Mouse (Mus musculus) small intestine, adult 2 months (tissue): ENCODE data around the gene Atxn7l3b. TPM values are rescaled to one million over a fixed set of nuclear protein-coding genes. Genes with fewer than 3 reads are reported as not detected.

Source experiments
- H3K27ac ChIP-seq: fragments of 200-500 bp; 2 replicates; pipeline ENCODE4 v1.5.1; 2012; ENCODE audit warnings: low read depth, low read length, control low read depth, inconsistent platforms; ENCODE audit not compliant: insufficient read depth
- H3K27me3 ChIP-seq: fragments of 200-500 bp; 2 replicates; pipeline ENCODE4 v1.6.1; 2012; ENCODE audit warnings: mild to moderate bottlenecking, moderate library complexity, low read length, inconsistent platforms; ENCODE audit not compliant: control insufficient read depth, insufficient read depth
- H3K36me3 ChIP-seq: fragments of 200-500 bp; 2 replicates; pipeline ENCODE4 v1.6.1; 2012; ENCODE audit warnings: mild to moderate bottlenecking, low read length, control low read depth, inconsistent platforms; ENCODE audit not compliant: control insufficient read depth, insufficient read depth
- H3K4me1 ChIP-seq: fragments of 200-500 bp; 2 replicates; pipeline ENCODE4 v1.6.1; 2012; ENCODE audit warnings: low read length, inconsistent platforms, mixed read lengths; ENCODE audit not compliant: control insufficient read depth, insufficient read depth, insufficient read length
- H3K4me3 ChIP-seq: fragments of 200-500 bp; 2 replicates; pipeline ENCODE4 v1.5.1; 2012; ENCODE audit warnings: low read depth, mild to moderate bottlenecking, control low read depth, inconsistent platforms, low read length, moderate library complexity
- CTCF ChIP-seq: fragments of 200-500 bp; IDR thresholded peaks from 2 replicates; pipeline ENCODE4 v1.5.1; 2012; ENCODE audit warnings: low read depth, mild to moderate bottlenecking, control low read depth, inconsistent platforms, low read length, moderate library complexity, mixed read lengths; ENCODE audit not compliant: insufficient replicate concordance, insufficient read length; ENCODE audit errors: extremely low read depth
- POLR2A ChIP-seq: fragments of 200-500 bp; IDR thresholded peaks from 2 replicates; pipeline ENCODE4 v1.6.1; 2012; ENCODE audit warnings: low read depth, mild to moderate bottlenecking, control low read depth, inconsistent platforms, low read length, moderate library complexity
- WGBS: fragments of 180-500 bp; shearing (Covaris S2); methylation state at CpG from one replicate; pipeline ENCODE4 v1.1.7; 2018; 5-methylcytosine and 5-hydroxymethylcytosine counted together
- polyA plus RNA-seq: library from polyadenylated mRNA; depleted of rRNA; stranded (reverse); fragments of >200 nt; gene quantifications from 2 replicates; pipeline ENCODE4 v1.2.3, GENCODE M21; 2012

Gene Atxn7l3b
- polyA plus RNA-seq, 1 experiment = 39.6 TPM

GRCm38 (mm10) chr10:112948453-112948852 lies 19.7 kb upstream of the Atxn7l3b start:
- Histone ChIP-seq H3K27me3 (no peaks in the 10 kb centered on the region), H3K36me3 (no peaks in the 10 kb centered on the region), H3K4me1 (no peaks in the 10 kb centered on the region), H3K4me3 (no peak overlapping the region), H3K27ac (no peak overlapping the region)
- WGBS = 86% methylated on average over 3 of the region's 3 CpGs
- TF ChIP-seq POLR2A (no peak), CTCF (no peak)

DNA sequence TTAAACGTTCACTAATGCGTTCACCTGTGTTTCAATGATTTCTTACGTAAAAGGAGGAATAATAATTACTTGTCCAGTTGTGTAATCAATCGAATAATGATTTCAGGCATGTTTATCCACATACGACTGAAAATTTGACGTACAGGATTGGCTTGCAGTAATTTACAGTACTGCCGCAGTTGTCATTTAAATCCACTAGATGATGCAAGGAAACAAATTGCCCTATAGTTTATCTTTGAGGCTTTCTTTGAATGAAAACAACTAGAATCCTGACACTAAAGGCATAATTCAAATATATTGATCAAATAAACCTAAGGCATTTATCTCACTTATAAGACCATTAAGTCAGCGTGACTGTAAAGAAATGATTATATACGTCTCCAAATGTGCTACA lies 418 bp upstream of the Atxn7l3b start:
- TF ChIP-seq CTCF (no peak), POLR2A (no peak)
- no peaks in the 10 kb centered on the region for H3K27me3 ChIP-seq
- peaks cover 12% of the 10 kb centered on the region for H3K36me3 ChIP-seq
- peak overlapping the region; percentile 72 for H3K4me3 ChIP-seq
- 12% methylated on average over 9 of the region's 9 CpGs for WGBS
- peaks cover 14% of the 10 kb centered on the region for H3K4me1 ChIP-seq
- H3K27ac ChIP-seq = peak overlapping the region; percentile 52; the same call in 1 of the 2 replicates

GRCm38 (mm10) chr10:112926961-112927360 lies 1.8 kb downstream of the Atxn7l3b start:
- H3K27ac ChIP-seq = no peak overlapping the region
- H3K27me3 ChIP-seq = no peaks in the 10 kb centered on the region
- H3K36me3 ChIP-seq = peaks cover 12% of the 10 kb centered on the region
- TF ChIP-seq POLR2A (no peak), CTCF (no peak)
- H3K4me3 ChIP-seq = peak overlapping the region; percentile 43
- peaks cover 14% of the 10 kb centered on the region for H3K4me1 ChIP-seq

DNA sequence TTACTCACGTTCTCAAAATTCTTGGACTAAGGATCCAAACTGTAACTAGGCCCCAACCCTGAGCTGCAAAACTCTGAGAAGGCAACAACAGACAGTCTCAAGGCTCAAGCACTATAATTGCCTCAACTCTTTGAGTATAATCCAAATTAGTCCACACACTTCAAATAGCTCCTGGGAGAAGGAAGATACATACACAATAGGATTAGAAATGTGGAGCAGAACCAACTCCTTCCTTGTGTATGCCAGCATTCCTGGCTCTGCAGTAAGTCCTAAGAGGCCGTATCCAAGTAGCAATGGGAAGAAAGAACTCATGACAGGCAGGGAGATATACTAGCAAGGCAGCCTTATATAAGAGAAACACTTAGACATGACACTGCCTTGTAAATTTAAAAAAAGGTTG lies 2.5 kb downstream of the Atxn7l3b start:
- Histone ChIP-seq H3K36me3 (peaks cover 12% of the 10 kb centered on the region), H3K27me3 (no peaks in the 10 kb centered on the region), H3K27ac (no peak overlapping the region), H3K4me3 (no peak overlapping the region), H3K4me1 (peaks cover 14% of the 10 kb centered on the region)
- TF ChIP-seq CTCF = no peak
- no peak for TF ChIP-seq POLR2A
- 62% methylated on average over 2 of the region's 2 CpGs for WGBS

DNA sequence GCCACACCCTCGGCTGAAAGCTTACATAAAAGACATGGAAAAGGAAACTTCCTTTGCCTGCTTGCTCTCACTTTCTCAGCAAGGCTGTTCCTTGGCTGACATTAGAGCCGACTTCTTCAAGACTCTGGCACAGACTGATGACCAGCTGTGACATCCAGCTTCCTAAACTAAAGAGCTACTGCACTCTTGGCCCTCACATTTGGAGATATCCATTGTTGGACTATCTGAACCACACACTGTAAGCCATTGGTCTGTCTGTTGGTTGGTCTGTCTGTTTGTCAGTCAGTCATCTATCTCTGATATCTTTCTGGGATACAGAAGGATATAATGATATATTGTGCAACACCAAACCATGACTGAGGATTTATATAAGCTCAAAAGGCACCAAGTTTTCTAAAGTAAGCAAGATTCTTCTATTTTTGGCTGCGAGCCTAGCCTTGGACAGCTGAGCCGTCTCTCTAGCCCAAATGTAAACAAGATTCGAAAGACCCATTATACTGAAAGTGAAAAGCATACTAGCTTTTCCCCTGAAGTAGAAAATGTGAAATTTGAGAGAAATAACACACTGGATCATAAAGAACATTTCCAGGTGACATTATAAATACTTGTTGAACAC lies 12.1 kb downstream of the Atxn7l3b start:
- Histone ChIP-seq H3K4me3 (no peak overlapping the region), H3K4me1 (no peaks in the 10 kb centered on the region), H3K27me3 (no peaks in the 10 kb centered on the region), H3K27ac (peak overlapping the region; percentile 46; the same call in 1 of the 2 replicates), H3K36me3 (no peaks in the 10 kb centered on the region)
- 50% methylated on average over 5 of the region's 5 CpGs for WGBS
- TF ChIP-seq POLR2A = no peak
- no peak for TF ChIP-seq CTCF

- WGBS = 92% methylated on average over 7 of the region's 7 CpGs
- TF ChIP-seq POLR2A (no peak), CTCF (no peak)
Observed at GRCm38 (mm10) chr10:112900243-112900642, 28.6 kb downstream of the Atxn7l3b start.

DNA sequence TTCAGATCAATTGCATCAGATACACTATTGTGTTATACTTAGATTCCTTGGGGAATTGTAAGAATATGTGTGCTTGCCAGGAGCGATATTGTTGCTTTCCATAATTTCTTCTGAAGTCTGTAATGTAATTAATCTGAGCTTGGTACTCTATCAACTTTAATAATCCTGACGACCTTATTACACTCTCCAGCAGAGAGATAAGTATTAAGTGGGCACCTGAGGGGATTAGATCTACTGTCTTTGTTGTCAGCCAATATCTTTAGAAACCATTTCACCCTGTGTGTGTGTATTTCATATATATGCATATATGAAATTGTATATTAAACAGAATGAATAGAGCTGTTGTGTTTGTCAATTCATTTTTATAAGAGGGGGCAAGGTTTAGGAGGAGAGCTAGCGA lies 29.0 kb downstream of the Atxn7l3b start:
- H3K4me3 ChIP-seq = no peak overlapping the region
- H3K27me3 ChIP-seq = no peaks in the 10 kb centered on the region
- TF ChIP-seq POLR2A = no peak
- no peak for TF ChIP-seq CTCF
- no peak overlapping the region for H3K27ac ChIP-seq
- WGBS = 70% methylated on average over 3 of the region's 3 CpGs
- H3K4me1 ChIP-seq = no peaks in the 10 kb centered on the region
- H3K36me3 ChIP-seq = no peaks in the 10 kb centered on the region

More at GRCm38 (mm10) chr10:112900243-112900642, 28.6 kb downstream of the Atxn7l3b start:
- Histone ChIP-seq H3K4me1 (no peaks in the 10 kb centered on the region), H3K27me3 (no peaks in the 10 kb centered on the region), H3K4me3 (no peak overlapping the region), H3K27ac (no peak overlapping the region), H3K36me3 (no peaks in the 10 kb centered on the region)
